Mouse (Mus musculus): Measurements from ENCODE around the gene Zfp354b. TPM values are rescaled to one million over a fixed set of nuclear protein-coding genes. Genes with fewer than 3 reads are reported as not detected.
A peak's percentile ranks its signal among the peaks of the same experiment; 100 is the strongest.

Gene Zfp354b
- polyA plus RNA-seq, 2 experiments = 1.1 to 1.3 TPM

DNA sequence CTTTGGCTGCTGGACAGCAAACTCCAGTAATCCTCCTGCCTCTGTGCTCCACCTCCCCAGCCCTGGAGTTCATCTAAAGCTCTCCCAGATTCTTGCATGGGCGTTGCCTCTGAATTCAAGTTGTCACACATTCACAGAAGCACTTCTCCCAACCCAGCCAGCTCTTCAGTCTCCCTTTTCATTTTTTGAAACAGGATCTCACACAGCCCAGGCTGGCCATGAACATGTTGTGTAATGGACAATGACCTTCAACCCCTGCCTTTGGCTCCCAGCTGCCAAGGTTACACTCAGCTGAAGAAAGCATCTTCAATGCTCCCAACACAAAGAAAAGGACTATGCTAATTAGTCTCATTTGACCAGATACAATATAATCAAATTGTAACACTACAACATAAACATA, 18.1 kb downstream of the Zfp354b start:
- Histone ChIP-seq H3K4me2 (replicated peaks; ENCODE audit: low read depth, low read length, severe bottlenecking) (no peak overlapping the region), H3K27ac (replicated peaks; ENCODE audit: low read depth, low read length) (no peak overlapping the region), H3K4me1 (ENCODE audit: control insufficient read depth, insufficient read depth, low read length) (no peaks in the 10 kb centered on the region), H3K27me3 (ENCODE audit: control insufficient read depth, insufficient read depth, low read length) (no peaks in the 10 kb centered on the region), H3K36me3 (ENCODE audit: control insufficient read depth, insufficient read depth, low read length) (peaks cover 40% of the 10 kb centered on the region), H3K9me3 (ENCODE audit: control insufficient read depth, low read length) (no peaks in the 10 kb centered on the region), H3K9ac (ENCODE audit: low read depth, low read length, severe bottlenecking) (no peak overlapping the region), H3K4me3 (replicated peaks; ENCODE audit: low read length) (no peak overlapping the region)
- WGBS = 100% methylated on average over 1 of the region's 1 CpGs
- ATAC-seq (ENCODE audit: low FRiP score, low read depth) (no peak), DNase-seq (ENCODE audit: low spot score) (no peak)
- TF ChIP-seq POLR2A (IDR thresholded peaks at IDR 0.05; ENCODE audit: borderline replicate concordance, extremely low read depth, insufficient read depth, insufficient read length) = no peak

- DNase-seq (ENCODE audit: low spot score) (no peak), ATAC-seq (ENCODE audit: low FRiP score, low read depth) (no peak)
- Histone ChIP-seq H3K9ac (ENCODE audit: low read depth, low read length, severe bottlenecking) (no peak overlapping the region), H3K4me3 (replicated peaks; ENCODE audit: low read length) (no peak overlapping the region), H3K36me3 (ENCODE audit: control insufficient read depth, insufficient read depth, low read length) (peaks cover 89% of the 10 kb centered on the region), H3K27me3 (ENCODE audit: control insufficient read depth, insufficient read depth, low read length) (no peaks in the 10 kb centered on the region), H3K27ac (replicated peaks; ENCODE audit: low read depth, low read length) (no peak overlapping the region), H3K4me2 (replicated peaks; ENCODE audit: low read depth, low read length, severe bottlenecking) (no peak overlapping the region), H3K4me1 (ENCODE audit: control insufficient read depth, insufficient read depth, low read length) (no peaks in the 10 kb centered on the region), H3K9me3 (ENCODE audit: control insufficient read depth, low read length) (peaks cover 27% of the 10 kb centered on the region)
- TF ChIP-seq POLR2A (IDR thresholded peaks at IDR 0.05; ENCODE audit: borderline replicate concordance, extremely low read depth, insufficient read depth, insufficient read length) = no peak
- 92% methylated on average over 5 of the region's 5 CpGs for WGBS
Observed at GRCm38 (mm10) chr11:50908136-50908535, 23.3 kb downstream of the Zfp354b start.

DNA sequence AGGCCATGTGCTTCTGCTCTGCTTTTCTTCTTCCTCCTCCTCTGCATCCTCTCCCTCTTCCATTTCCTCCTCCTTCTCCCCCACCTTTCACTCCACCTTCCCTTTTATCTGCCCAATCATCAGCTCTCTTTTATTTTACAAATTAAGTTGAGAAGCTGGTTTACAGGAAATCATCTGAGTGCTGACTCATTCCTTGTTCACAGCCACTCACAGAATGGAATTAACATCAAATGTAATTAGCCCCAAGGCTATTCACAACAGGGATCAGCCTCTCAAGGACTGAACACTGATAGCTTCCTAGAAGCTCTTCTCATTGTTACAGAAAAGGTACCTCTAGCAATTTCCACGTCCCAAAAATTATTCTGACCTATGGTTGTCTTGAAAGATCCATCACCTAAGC, 34.1 kb downstream of the Zfp354b start:
- Histone ChIP-seq H3K27me3 (ENCODE audit: control insufficient read depth, insufficient read depth, low read length) (no peaks in the 10 kb centered on the region), H3K9me3 (ENCODE audit: control insufficient read depth, low read length) (peaks cover 53% of the 10 kb centered on the region), H3K4me3 (replicated peaks; ENCODE audit: low read length) (no peak overlapping the region), H3K9ac (ENCODE audit: low read depth, low read length, severe bottlenecking) (no peak overlapping the region), H3K4me1 (ENCODE audit: control insufficient read depth, insufficient read depth, low read length) (no peaks in the 10 kb centered on the region), H3K27ac (replicated peaks; ENCODE audit: low read depth, low read length) (no peak overlapping the region), H3K36me3 (ENCODE audit: control insufficient read depth, insufficient read depth, low read length) (peaks cover 27% of the 10 kb centered on the region), H3K4me2 (replicated peaks; ENCODE audit: low read depth, low read length, severe bottlenecking) (no peak overlapping the region)
- no peak for TF ChIP-seq POLR2A (IDR thresholded peaks at IDR 0.05; ENCODE audit: borderline replicate concordance, extremely low read depth, insufficient read depth, insufficient read length)
- ATAC-seq (ENCODE audit: low FRiP score, low read depth) = no peak
- WGBS = 77% methylated on average over 1 of the region's 1 CpGs
- DNase-seq (ENCODE audit: low spot score) = no peak

GRCm38 (mm10) chr11:50892441-50892840, 39.0 kb downstream of the Zfp354b start:
- DNase-seq (ENCODE audit: low spot score) (no peak), ATAC-seq (ENCODE audit: low FRiP score, low read depth) (no peak)
- Histone ChIP-seq H3K4me1 (ENCODE audit: control insufficient read depth, insufficient read depth, low read length) (no peaks in the 10 kb centered on the region), H3K36me3 (ENCODE audit: control insufficient read depth, insufficient read depth, low read length) (no peaks in the 10 kb centered on the region), H3K9me3 (ENCODE audit: control insufficient read depth, low read length) (0 out of 2 replicates have a peak, but pooled peaks cover 7% of the 10 kb centered on the region), H3K9ac (ENCODE audit: low read depth, low read length, severe bottlenecking) (no peak overlapping the region), H3K27me3 (ENCODE audit: control insufficient read depth, insufficient read depth, low read length) (no peaks in the 10 kb centered on the region), H3K4me2 (replicated peaks; ENCODE audit: low read depth, low read length, severe bottlenecking) (no peak overlapping the region), H3K4me3 (replicated peaks; ENCODE audit: low read length) (no peak overlapping the region), H3K27ac (replicated peaks; ENCODE audit: low read depth, low read length) (no peak overlapping the region)
- TF ChIP-seq POLR2A (IDR thresholded peaks at IDR 0.05; ENCODE audit: borderline replicate concordance, extremely low read depth, insufficient read depth, insufficient read length) = no peak
- 42% methylated on average over 2 of the region's 2 CpGs for WGBS

DNA sequence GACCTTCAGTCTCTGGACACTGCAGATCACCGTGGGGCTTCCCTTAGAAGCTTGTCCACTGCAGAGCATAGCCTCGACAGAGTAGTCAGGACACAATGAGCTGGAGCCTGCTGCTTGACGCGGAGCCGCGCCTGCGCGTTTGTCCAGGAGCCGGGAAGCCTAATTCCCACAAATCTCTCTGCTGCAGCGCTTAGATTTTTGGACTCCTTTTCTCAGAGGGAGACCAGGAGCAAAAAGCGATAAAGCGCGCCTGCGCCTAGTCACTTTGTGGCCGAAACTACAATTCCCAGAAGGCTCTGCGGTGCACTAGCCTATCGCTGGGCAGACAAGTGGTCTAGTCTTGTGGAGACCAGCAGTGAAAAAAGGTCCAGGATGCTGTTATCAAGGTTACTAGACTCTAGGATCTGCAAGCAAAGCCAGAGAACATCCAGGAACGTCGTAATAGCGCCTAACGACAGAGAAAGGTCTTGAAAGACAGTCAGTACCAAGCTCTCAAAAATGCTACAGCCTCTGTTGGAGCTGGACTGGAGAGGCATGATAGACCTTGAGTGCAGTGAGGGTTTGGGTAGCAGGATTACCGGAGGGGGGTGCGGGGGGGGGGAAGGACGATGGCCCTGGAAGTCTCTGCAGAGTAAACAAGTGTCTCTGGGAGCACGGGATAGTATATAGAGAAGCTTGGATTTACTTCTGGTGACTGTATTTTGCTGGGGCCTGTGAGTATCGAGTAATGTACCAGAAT, 43.9 kb downstream of the Zfp354b start, which contains the start of gene Zfp454:
Gene Zfp454 (minus strand): TSS at position 262 of the 739 bp plus-strand sequence.
- H3K4me3 ChIP-seq (replicated peaks; ENCODE audit: low read length) = peak within 1 kb of the TSS; percentile 53
- H3K36me3 ChIP-seq (ENCODE audit: control insufficient read depth, insufficient read depth, low read length) = peaks cover 27% of the 10 kb centered on the region
- 6% methylated on average over 26 of the region's 26 CpGs for WGBS
- H3K27me3 ChIP-seq (ENCODE audit: control insufficient read depth, insufficient read depth, low read length) = no peaks in the 10 kb centered on the region
- H3K9ac ChIP-seq (ENCODE audit: low read depth, low read length, severe bottlenecking) = peak within 1 kb of the TSS; percentile 70
- peak within 1 kb of the TSS; percentile 79 for H3K4me2 ChIP-seq (replicated peaks; ENCODE audit: low read depth, low read length, severe bottlenecking)
- ATAC-seq (ENCODE audit: low FRiP score, low read depth) = peak; percentile 94
- no peaks in the 10 kb centered on the region for H3K9me3 ChIP-seq (ENCODE audit: control insufficient read depth, low read length)
- peak; percentile 96; the same call in 1 of the 2 replicates for TF ChIP-seq POLR2A (IDR thresholded peaks at IDR 0.05; ENCODE audit: borderline replicate concordance, extremely low read depth, insufficient read depth, insufficient read length)
- no peaks in the 10 kb centered on the region for H3K4me1 ChIP-seq (ENCODE audit: control insufficient read depth, insufficient read depth, low read length)
- DNase-seq (ENCODE audit: low spot score) = peak; percentile 97
- H3K27ac ChIP-seq (replicated peaks; ENCODE audit: low read depth, low read length) = peak within 1 kb of the TSS; percentile 77

Data from limb, embryonic 14.5 days (tissue).